Mouse (Mus musculus) liver, adult 2 months (tissue): ENCODE measurements around the gene Olfr827. TPM values are rescaled to one million over a fixed set of nuclear protein-coding genes. Genes with fewer than 3 reads are reported as not detected.

ENCODE experiments used
- DNase-seq: peaks from one replicate; pipeline ENCODE4 v3.0.0-alpha.2; 2011; ENCODE audit warnings: low read depth, low spot score; ENCODE audit errors: extremely low read depth
- H3K27ac ChIP-seq: fragments of 200-500 bp; replicated peaks from 2 replicates; pipeline ENCODE4 v1.5.1; 2012; ENCODE audit warnings: low read depth, mild to moderate bottlenecking, control low read depth, inconsistent platforms, low read length; ENCODE audit not compliant: insufficient read depth
- H3K27me3 ChIP-seq: fragments of 200-500 bp; 2 replicates; pipeline ENCODE4 v1.6.1; 2012; ENCODE audit warnings: mild to moderate bottlenecking, moderate library complexity, low read length, inconsistent platforms; ENCODE audit not compliant: control insufficient read depth, insufficient read depth
- H3K36me3 ChIP-seq: fragments of 200-500 bp; 2 replicates; pipeline ENCODE4 v1.6.1; 2012; ENCODE audit warnings: low read length, inconsistent platforms; ENCODE audit not compliant: control insufficient read depth, insufficient read depth
- H3K4me1 ChIP-seq: fragments of 200-500 bp; 2 replicates; pipeline ENCODE4 v1.6.1; 2011; ENCODE audit warnings: low read length; ENCODE audit not compliant: control insufficient read depth, insufficient read depth
- H3K4me3 ChIP-seq: fragments of 200-500 bp; 2 replicates; pipeline ENCODE4 v1.5.1; 2011; ENCODE audit warnings: low read depth, mild to moderate bottlenecking, control low read depth, low read length, moderate library complexity; ENCODE audit not compliant: insufficient read depth
- H3K79me2 ChIP-seq: fragments of 200-500 bp; 2 replicates; pipeline ENCODE4 v1.6.1; 2012; ENCODE audit warnings: inconsistent platforms, mild to moderate bottlenecking, low read length, moderate library complexity; ENCODE audit not compliant: control insufficient read depth, insufficient read depth
- H3K9ac ChIP-seq: fragments of 200-500 bp; 2 replicates; pipeline ENCODE4 v1.6.1; 2012; ENCODE audit warnings: low read depth, mild to moderate bottlenecking, control low read depth, inconsistent platforms, low read length
- CTCF ChIP-seq: fragments of 200-500 bp; IDR thresholded peaks from 2 replicates; pipeline ENCODE4 v1.5.1; 2011; ENCODE audit warnings: low read depth, low read length, control low read depth
- POLR2A ChIP-seq: fragments of 200-500 bp; IDR thresholded peaks from 2 replicates; pipeline ENCODE4 v1.6.1; 2011; ENCODE audit warnings: low read length, control low read depth; ENCODE audit not compliant: insufficient read depth; ENCODE audit errors: extremely low read depth
- polyA plus RNA-seq: library from polyadenylated mRNA; depleted of rRNA; stranded (reverse); fragments of >200 nt; gene quantifications from 2 replicates; pipeline ENCODE4 v1.2.3, GENCODE M21; 2012; rRNA removed
- total RNA-seq: library from RNA; depleted of rRNA; stranded (reverse); fragments of >200 nt; gene quantifications from 2 replicates; pipeline ENCODE4 v1.2.3, GENCODE M21; 2014; rRNA removed

Gene Olfr827
- total and polyA plus RNA-seq, 2 experiments = not detected

GRCm38 (mm10) chr10:130165196-130165595 lies 49.0 kb downstream of the Olfr827 start:
- Histone ChIP-seq H3K27ac (no peak overlapping the region), H3K4me1 (no peaks in the 10 kb centered on the region), H3K9ac (no peak overlapping the region), H3K36me3 (no peaks in the 10 kb centered on the region), H3K27me3 (no peaks in the 10 kb centered on the region), H3K79me2 (no peaks in the 10 kb centered on the region), H3K4me3 (no peak overlapping the region)
- DNase-seq = no peak
- no peak for TF ChIP-seq POLR2A
- TF ChIP-seq CTCF = no peak

Other genes with a start within 250 kb of the Olfr827 start
- gene Olfr819, start 247.1 kb downstream of the Olfr827 start, total RNA-seq = not detected in 2 replicates
- gene Olfr819, start 247.1 kb downstream of the Olfr827 start, polyA plus RNA-seq = not detected in 2 replicates
- gene Olfr247, start 238.3 kb downstream of the Olfr827 start, total RNA-seq = not detected in 2 replicates
- not detected in 2 replicates for gene Olfr247, start 238.3 kb downstream of the Olfr827 start, polyA plus RNA-seq
- gene Gm10310, start 229.3 kb downstream of the Olfr827 start, total RNA-seq = not detected in 2 replicates
- not detected in 2 replicates for gene Gm10310, start 229.3 kb downstream of the Olfr827 start, polyA plus RNA-seq
- gene Olfr820, start 201.8 kb downstream of the Olfr827 start, total RNA-seq = not detected in 2 replicates
- not detected in 2 replicates for gene Olfr820, start 201.8 kb downstream of the Olfr827 start, polyA plus RNA-seq
- not detected in 2 replicates for gene Olfr821, start 184.1 kb downstream of the Olfr827 start, total RNA-seq
- gene Olfr821, start 184.1 kb downstream of the Olfr827 start, polyA plus RNA-seq = not detected in 2 replicates
- not detected in 2 replicates for gene Olfr822, start 143.2 kb downstream of the Olfr827 start, total RNA-seq
- not detected in 2 replicates for gene Olfr822, start 143.2 kb downstream of the Olfr827 start, polyA plus RNA-seq
- gene Olfr823, start 99.0 kb downstream of the Olfr827 start, total RNA-seq = not detected in 2 replicates
- gene Olfr823, start 99.0 kb downstream of the Olfr827 start, polyA plus RNA-seq = not detected in 2 replicates
- gene Olfr824, start 84.4 kb downstream of the Olfr827 start, total RNA-seq = not detected in 2 replicates
- gene Olfr824, start 84.4 kb downstream of the Olfr827 start, polyA plus RNA-seq = not detected in 2 replicates
- not detected in 2 replicates for gene Olfr825, start 47.6 kb downstream of the Olfr827 start, total RNA-seq
- gene Olfr825, start 47.6 kb downstream of the Olfr827 start, polyA plus RNA-seq = not detected in 2 replicates
- gene Olfr826, start 30.2 kb downstream of the Olfr827 start, total RNA-seq = not detected in 2 replicates
- not detected in 2 replicates for gene Olfr826, start 30.2 kb downstream of the Olfr827 start, polyA plus RNA-seq
- gene Neurod4, start 65.8 kb upstream of the Olfr827 start, total RNA-seq = not detected in 2 replicates
- not detected in 2 replicates for gene Neurod4, start 65.8 kb upstream of the Olfr827 start, polyA plus RNA-seq
- gene Tespa1, start 108.5 kb upstream of the Olfr827 start, total RNA-seq = 0.74 and 1.0 TPM in 2 replicates
- 0.06 and 0.11 TPM in 2 replicates for gene Tespa1, start 108.5 kb upstream of the Olfr827 start, polyA plus RNA-seq
- gene Vmn2r84, start 179.9 kb upstream of the Olfr827 start, total RNA-seq = not detected in 2 replicates
- not detected in 2 replicates for gene Vmn2r84, start 179.9 kb upstream of the Olfr827 start, polyA plus RNA-seq
- not detected in 2 replicates for gene Vmn2r85, start 215.3 kb upstream of the Olfr827 start, total RNA-seq
- gene Vmn2r85, start 215.3 kb upstream of the Olfr827 start, polyA plus RNA-seq = not detected in 2 replicates
- not detected in 2 replicates for gene Vmn2r86, start 241.6 kb upstream of the Olfr827 start, total RNA-seq
- gene Vmn2r86, start 241.6 kb upstream of the Olfr827 start, polyA plus RNA-seq = not detected in 2 replicates